Mouse (Mus musculus): ENCODE measurements around the gene Pabpc1l.

The Pabpc1l gene

GRCm38 (mm10) chr2:164025150-164025549 is at the start of gene Pabpc1l:
Gene Pabpc1l, plus strand, starts transcription at chr2:164025450.
- no peak for DNase-seq

- DNase-seq = no peak
These were observed 48.8 kb upstream of the Pabpc1l start for GRCm38 (mm10) chr2:163976448-163976847.

- no peak for DNase-seq
These were observed 38.0 kb upstream of the Pabpc1l start for GRCm38 (mm10) chr2:163987233-163987632.

GRCm38 (mm10) chr2:163992871-163993270 is 32.4 kb upstream of the Pabpc1l start:
- no peak for DNase-seq

GRCm38 (mm10) chr2:163994654-163994976 is 30.6 kb upstream of the Pabpc1l start, which contains the start of gene Ywhab:
Gene Ywhab, plus strand, starts transcription at chr2:163994960.
- peak; percentile 87 for DNase-seq

GRCm38 (mm10) chr2:163994977-163995862 is 30.0 kb upstream of the Pabpc1l start:
- peak; percentile 47 for DNase-seq

- DNase-seq = no peak
These were observed 29.0 kb upstream of the Pabpc1l start for GRCm38 (mm10) chr2:163996275-163996674.

- DNase-seq = no peak
These were observed 28.4 kb upstream of the Pabpc1l start for GRCm38 (mm10) chr2:163996899-163997298.

GRCm38 (mm10) chr2:163998981-163999380 is 26.3 kb upstream of the Pabpc1l start:
- no peak for DNase-seq

- DNase-seq = no peak
These were observed 22.6 kb upstream of the Pabpc1l start for GRCm38 (mm10) chr2:164002637-164003036.

- DNase-seq = no peak
These were observed 20.7 kb upstream of the Pabpc1l start for GRCm38 (mm10) chr2:164004503-164004902.

- no peak for DNase-seq
These were observed 18.3 kb upstream of the Pabpc1l start for GRCm38 (mm10) chr2:164006932-164007331.

GRCm38 (mm10) chr2:164007547-164007946 is 17.7 kb upstream of the Pabpc1l start:
- DNase-seq = no peak

GRCm38 (mm10) chr2:164007987-164008545 is 17.2 kb upstream of the Pabpc1l start:
- DNase-seq = no peak

- no peak for DNase-seq
These were observed 16.0 kb upstream of the Pabpc1l start for GRCm38 (mm10) chr2:164009227-164009626.

GRCm38 (mm10) chr2:164010496-164010895 is 14.8 kb upstream of the Pabpc1l start:
- DNase-seq = no peak

GRCm38 (mm10) chr2:164010944-164011343 is 14.3 kb upstream of the Pabpc1l start:
- no peak for DNase-seq

- no peak for DNase-seq
These were observed 9.9 kb upstream of the Pabpc1l start for GRCm38 (mm10) chr2:164015304-164015703.

GRCm38 (mm10) chr2:164018910-164019309 is 6.3 kb upstream of the Pabpc1l start:
- DNase-seq = no peak

- no peak for DNase-seq
These were observed 5.3 kb upstream of the Pabpc1l start for GRCm38 (mm10) chr2:164019943-164020342.

GRCm38 (mm10) chr2:164022104-164022503 is 3.1 kb upstream of the Pabpc1l start:
- DNase-seq = no peak

GRCm38 (mm10) chr2:164031147-164031546 is 5.9 kb downstream of the Pabpc1l start:
- no peak for DNase-seq

GRCm38 (mm10) chr2:164032973-164033372 is 7.7 kb downstream of the Pabpc1l start:
- no peak for DNase-seq

- DNase-seq = no peak
These were observed 11.3 kb downstream of the Pabpc1l start for GRCm38 (mm10) chr2:164036520-164037019.
